Mouse (Mus musculus) gastrocnemius, postnatal 4 days (tissue): ENCODE data around the gene Tiam2. TPM values are rescaled to one million over a fixed set of nuclear protein-coding genes. Genes with fewer than 3 reads are reported as not detected.
A peak's percentile ranks its signal among the peaks of the same experiment; 100 is the strongest.

ENCODE experiments used
- DNase-seq, 2 experiments: peaks; one replicate each; pipeline ENCODE4 v3.0.0; 2021 to 2022; ENCODE audit warnings: low spot score in 2 of 2, mixed read lengths in 2 of 2
- total RNA-seq, 2 experiments: library from RNA; stranded (reverse); gene quantifications; 2 replicates each; pipeline ENCODE4 v1.2.3; 2021

Gene Tiam2
- total RNA-seq, 2 experiments from 2014 or later = 8.4 to 9.7 TPM

GRCm38 (mm10) chr17:3490216-3490895, 164.0 kb downstream of the Tiam2 start:
- DNase-seq = no peak

GRCm38 (mm10) chr17:3491065-3491464, 164.7 kb downstream of the Tiam2 start:
- no peak for DNase-seq

- DNase-seq = no peak
Measured at GRCm38 (mm10) chr17:3491667-3492066, 165.3 kb downstream of the Tiam2 start.

GRCm38 (mm10) chr17:3495576-3495975, 169.2 kb downstream of the Tiam2 start:
- no peak for DNase-seq

- DNase-seq = no peak
Measured at GRCm38 (mm10) chr17:3496080-3496479, 169.7 kb downstream of the Tiam2 start.

- DNase-seq = peak in 1 of 2 experiments; percentile 41
Measured at GRCm38 (mm10) chr17:3498086-3498485, 171.7 kb downstream of the Tiam2 start.

GRCm38 (mm10) chr17:3498580-3498979, 172.2 kb downstream of the Tiam2 start:
- DNase-seq = no peak

GRCm38 (mm10) chr17:3499468-3499867, 173.1 kb downstream of the Tiam2 start:
- DNase-seq = no peak

GRCm38 (mm10) chr17:3500076-3500475, 173.7 kb downstream of the Tiam2 start:
- DNase-seq = no peak

GRCm38 (mm10) chr17:3500936-3501335, 174.6 kb downstream of the Tiam2 start:
- no peak for DNase-seq

GRCm38 (mm10) chr17:3505711-3506110, 179.3 kb downstream of the Tiam2 start:
- no peak for DNase-seq

- DNase-seq = no peak
Measured at GRCm38 (mm10) chr17:3506508-3506907, 180.1 kb downstream of the Tiam2 start.

GRCm38 (mm10) chr17:3509841-3510240, 183.5 kb downstream of the Tiam2 start:
- peak in 1 of 2 experiments; percentile 57 for DNase-seq

- DNase-seq = no peak
Measured at GRCm38 (mm10) chr17:3514316-3514715, 187.9 kb downstream of the Tiam2 start.

- DNase-seq = no peak
Measured at GRCm38 (mm10) chr17:3515851-3516250, 189.5 kb downstream of the Tiam2 start.

- no peak for DNase-seq
Measured at GRCm38 (mm10) chr17:3516406-3516805, 190.0 kb downstream of the Tiam2 start.

- no peak for DNase-seq
Measured at GRCm38 (mm10) chr17:3520344-3520743, 194.0 kb downstream of the Tiam2 start.

- no peak for DNase-seq
Measured at GRCm38 (mm10) chr17:3527841-3528471, 201.6 kb downstream of the Tiam2 start.

GRCm38 (mm10) chr17:3529523-3529922, 203.2 kb downstream of the Tiam2 start:
- DNase-seq = no peak

- no peak for DNase-seq
Measured at GRCm38 (mm10) chr17:3530549-3530948, 204.2 kb downstream of the Tiam2 start.

GRCm38 (mm10) chr17:3531641-3532040, 205.3 kb downstream of the Tiam2 start:
- DNase-seq = no peak

- no peak for DNase-seq
Measured at GRCm38 (mm10) chr17:3532254-3532653, 205.9 kb downstream of the Tiam2 start, which contains the start of gene Cldn20. Gene Cldn20, plus strand, starts transcription at chr17:3532554.

- no peak for DNase-seq
Measured at GRCm38 (mm10) chr17:3533425-3533824, 207.1 kb downstream of the Tiam2 start.
